Comparison of ENCODE assay signal across 8 mouse cellular contexts in the genomic region with DNA sequence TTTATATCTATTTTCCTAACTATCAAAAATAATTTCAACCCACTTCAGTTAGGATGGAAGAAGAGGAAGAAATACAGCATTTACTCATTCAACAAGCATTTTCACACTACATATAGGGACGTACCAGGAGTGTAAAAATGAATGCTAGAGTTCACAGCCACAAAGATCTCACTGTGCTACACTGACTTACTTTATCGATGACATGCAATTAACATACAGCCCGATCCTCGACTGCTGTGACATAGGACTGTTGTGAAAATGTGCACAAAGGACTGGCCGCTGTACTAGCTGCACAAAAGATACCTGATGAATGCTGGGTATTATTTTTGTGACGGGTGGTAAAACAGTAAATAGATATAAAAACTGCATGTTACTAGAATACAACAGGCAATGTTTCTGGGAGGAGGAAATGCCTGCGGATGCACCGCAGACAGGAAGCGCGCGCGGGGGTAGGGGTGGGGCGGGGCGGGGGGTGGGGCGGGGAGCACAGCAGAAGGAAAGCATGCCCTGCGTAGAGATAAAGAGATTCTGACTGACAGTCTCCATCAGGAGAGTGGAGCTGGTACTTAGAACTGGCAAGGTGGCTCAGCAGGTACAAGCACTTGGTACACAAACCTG. TPM values are rescaled to one million over a fixed set of nuclear protein-coding genes. Genes with fewer than 3 reads are reported as not detected.
DNase-seq lines count a peak whose midpoint lies in the region; ATAC-seq lines count a peak whose summit lies in the region.

No protein-coding gene starts in this region.

- ATAC-seq in midbrain, embryonic 12.5 days (ENCODE audit: low FRiP score, low read depth): peak; percentile 34; the same call in 1 of the 2 replicates
- ATAC-seq in midbrain, embryonic 11.5 days (ENCODE audit: low FRiP score): no peak
- peak; percentile 63; the same call in 1 of the 2 replicates for ATAC-seq in forebrain, embryonic 14.5 days
- ATAC-seq in liver, embryonic 12.5 days: peak; percentile 97

- no peak for DNase-seq in midbrain, embryonic 11.5 days (ENCODE audit: low spot score, missing footprints)
- peak; percentile 16 for DNase-seq in forebrain, embryonic 14.5 days (ENCODE audit: low spot score)
- peak; percentile 50 for DNase-seq in thymus, postnatal 25 days
- DNase-seq in adrenal gland, adult 2 months: no peak
- DNase-seq in gastrocnemius, postnatal 4 days (ENCODE audit: low spot score in 2 of 2): no peak
- DNase-seq in kidney, adult 9 months: no peak

- H3K4me2 ChIP-seq in midbrain, embryonic 12.5 days (replicated peaks): peak overlapping the region; percentile 13; the same call in 1 of the 2 replicates
- no peak overlapping the region for H3K4me2 ChIP-seq in midbrain, embryonic 11.5 days
- peak overlapping the region; percentile 42 for H3K4me2 ChIP-seq in forebrain, embryonic 14.5 days (ENCODE audit: low read length)
- peak overlapping the region; percentile 74 for H3K4me2 ChIP-seq in liver, embryonic 12.5 days

- H3K36me3 ChIP-seq in midbrain, embryonic 12.5 days: peaks cover 12% of the 10 kb centered on the region
- peaks cover 6% of the 10 kb centered on the region; the same call in 1 of the 2 replicates for H3K36me3 ChIP-seq in midbrain, embryonic 11.5 days (ENCODE audit: control insufficient read depth, insufficient read depth, low read length)
- H3K36me3 ChIP-seq in forebrain, embryonic 14.5 days (ENCODE audit: control insufficient read depth, insufficient read depth, low read length): peaks cover 23% of the 10 kb centered on the region
- H3K36me3 ChIP-seq in liver, embryonic 12.5 days: peaks cover 30% of the 10 kb centered on the region

- H3K27me3 ChIP-seq in midbrain, embryonic 12.5 days: no peaks in the 10 kb centered on the region
- H3K27me3 ChIP-seq in midbrain, embryonic 11.5 days (ENCODE audit: control insufficient read depth, insufficient read depth, low read length): no peaks in the 10 kb centered on the region
- H3K27me3 ChIP-seq in forebrain, embryonic 14.5 days (replicated peaks; ENCODE audit: control insufficient read depth, insufficient read depth, low read length): no peaks in the 10 kb centered on the region
- H3K27me3 ChIP-seq in liver, embryonic 12.5 days (replicated peaks): no peaks in the 10 kb centered on the region

- no peak overlapping the region for H3K9ac ChIP-seq in midbrain, embryonic 12.5 days (replicated peaks)
- no peak overlapping the region for H3K9ac ChIP-seq in midbrain, embryonic 11.5 days (ENCODE audit: low read length)
- H3K9ac ChIP-seq in forebrain, embryonic 14.5 days (ENCODE audit: low read length): peak overlapping the region; percentile 29
- H3K9ac ChIP-seq in liver, embryonic 12.5 days: peak overlapping the region; percentile 64

- no peak overlapping the region for H3K27ac ChIP-seq in midbrain, embryonic 12.5 days (replicated peaks)
- no peak overlapping the region for H3K27ac ChIP-seq in midbrain, embryonic 11.5 days (ENCODE audit: low read depth, low read length)
- 0 out of 2 replicates have a peak overlapping the region, but pooled peaks have one; percentile 27 for H3K27ac ChIP-seq in forebrain, embryonic 14.5 days (ENCODE audit: low read depth, low read length)
- H3K27ac ChIP-seq in liver, embryonic 12.5 days: peak overlapping the region; percentile 62

- H3K9me3 ChIP-seq in midbrain, embryonic 12.5 days: no peaks in the 10 kb centered on the region
- H3K9me3 ChIP-seq in midbrain, embryonic 11.5 days (ENCODE audit: control insufficient read depth, low read length): no peaks in the 10 kb centered on the region
- H3K9me3 ChIP-seq in forebrain, embryonic 14.5 days (replicated peaks; ENCODE audit: control insufficient read depth, low read length): no peaks in the 10 kb centered on the region
- H3K9me3 ChIP-seq in liver, embryonic 12.5 days (replicated peaks): no peaks in the 10 kb centered on the region

- 68% methylated on average over 16 of the region's 16 CpGs for WGBS in midbrain, embryonic 12.5 days
- WGBS in midbrain, embryonic 11.5 days: 64% methylated on average over 16 of the region's 16 CpGs
- 48% methylated on average over 16 of the region's 16 CpGs for WGBS in forebrain, embryonic 14.5 days
- WGBS in liver, embryonic 12.5 days (ENCODE audit: insufficient replicate concordance): 17% methylated on average over 16 of the region's 16 CpGs

- no peak overlapping the region for H3K4me3 ChIP-seq in midbrain, embryonic 12.5 days
- no peak overlapping the region for H3K4me3 ChIP-seq in midbrain, embryonic 11.5 days (ENCODE audit: low read depth, low read length)
- H3K4me3 ChIP-seq in forebrain, embryonic 14.5 days (ENCODE audit: low read depth, low read length): peak overlapping the region; percentile 16; the same call in 1 of the 2 replicates
- peak overlapping the region; percentile 53 for H3K4me3 ChIP-seq in liver, embryonic 12.5 days

- H3K4me1 ChIP-seq in midbrain, embryonic 12.5 days: peaks cover 9% of the 10 kb centered on the region
- no peaks in the 10 kb centered on the region for H3K4me1 ChIP-seq in midbrain, embryonic 11.5 days (ENCODE audit: control insufficient read depth, insufficient read depth, low read length)
- H3K4me1 ChIP-seq in forebrain, embryonic 14.5 days (ENCODE audit: control insufficient read depth, insufficient read depth, low read length): peaks cover 4% of the 10 kb centered on the region; the same call in 1 of the 2 replicates
- H3K4me1 ChIP-seq in liver, embryonic 12.5 days: peaks cover 33% of the 10 kb centered on the region

RNA-seq across cellular contexts. Expression of a gene that starts 29.6 kb away (rescaled TPM):
- 12.7 and 17.2 TPM in 2 replicates for polyA plus RNA-seq in midbrain, embryonic 12.5 days (2016; fragmentation: Nextera tagmentation; extraction: Ambion mirVana)
- polyA plus RNA-seq in midbrain, embryonic 11.5 days (2014; fragmentation: Nextera tagmentation; extraction: Ambion mirVana): 13.7 and 18.7 TPM in 2 replicates
- 68.7 and 81.5 TPM in 2 replicates for polyA plus RNA-seq in forebrain, embryonic 14.5 days (2014; fragmentation: Nextera tagmentation; extraction: Ambion mirVana)
- polyA plus RNA-seq in liver, embryonic 12.5 days (2016; fragmentation: Nextera tagmentation; extraction: Ambion mirVana): 302 and 307 TPM in 2 replicates
- 100 to 1,000 TPM; 131 to 254 TPM for total RNA-seq in adrenal gland, adult 2 months (2021)
- 1,050 and 1,217 TPM in 2 replicates for polyA plus RNA-seq in adrenal gland, adult 2 months (2012; rRNA removed)
- 10 to 100 TPM; 31.7 to 34.9 TPM for total RNA-seq in gastrocnemius, postnatal 4 days (2021)

RNA-seq across cellular contexts. Expression of a gene that starts 59.5 kb away (rescaled TPM):
- 37.0 and 41.4 TPM in 2 replicates for polyA plus RNA-seq in midbrain, embryonic 12.5 days (2016; fragmentation: Nextera tagmentation; extraction: Ambion mirVana)
- polyA plus RNA-seq in midbrain, embryonic 11.5 days (2014; fragmentation: Nextera tagmentation; extraction: Ambion mirVana): 38.3 and 41.8 TPM in 2 replicates
- 22.9 TPM in 2 replicates for polyA plus RNA-seq in forebrain, embryonic 14.5 days (2014; fragmentation: Nextera tagmentation; extraction: Ambion mirVana)
- polyA plus RNA-seq in liver, embryonic 12.5 days (2016; fragmentation: Nextera tagmentation; extraction: Ambion mirVana): 42.0 and 45.5 TPM in 2 replicates
- total RNA-seq in adrenal gland, adult 2 months (2021): 10 to 100 TPM; 17.3 to 22.6 TPM
- polyA plus RNA-seq in adrenal gland, adult 2 months (2012; rRNA removed): 0.58 and 1.7 TPM in 2 replicates
- 10 to 100 TPM; 16.2 to 18.3 TPM for total RNA-seq in gastrocnemius, postnatal 4 days (2021)

Comparison
In these comparisons a context has a peak if more than half of its experiments do, and no peak if none do; other contexts are left out.
1. H3K27ac ChIP-seq: peak in forebrain, embryonic 14.5 days (single experiment) and liver, embryonic 12.5 days (single experiment); none in midbrain, embryonic 12.5 days (single experiment) and midbrain, embryonic 11.5 days (single experiment).
2. H3K4me3 ChIP-seq: peak in forebrain, embryonic 14.5 days (single experiment) and liver, embryonic 12.5 days (single experiment); none in midbrain, embryonic 12.5 days (single experiment) and midbrain, embryonic 11.5 days (single experiment).
3. H3K9ac ChIP-seq: peak in forebrain, embryonic 14.5 days (single experiment) and liver, embryonic 12.5 days (single experiment); none in midbrain, embryonic 12.5 days (single experiment) and midbrain, embryonic 11.5 days (single experiment).
4. DNase-seq: peak in forebrain, embryonic 14.5 days (single experiment) and thymus, postnatal 25 days (single experiment); none in midbrain, embryonic 11.5 days (single experiment), adrenal gland, adult 2 months (single experiment), gastrocnemius, postnatal 4 days (0 of 2) and kidney, adult 9 months (single experiment).